Mouse (Mus musculus) liver, postnatal 0 days (tissue): ENCODE results near the gene Gpr142. TPM values are rescaled to one million over a fixed set of nuclear protein-coding genes. Genes with fewer than 3 reads are reported as not detected.

ENCODE experiments used
- ATAC-seq: fragments of 200-750 bp; cut with Nextera tagmentation; 2 replicates; pipeline ENCODE4 v1.8.0; 2017; ENCODE audit warnings: mild to moderate bottlenecking, moderate library complexity
- DNase-seq: peaks from one replicate; pipeline ENCODE4 v3.0.0-alpha.2; 2016
- H3K27ac ChIP-seq: fragments of 300-500 bp; sonication (generic); 2 replicates; pipeline ENCODE4 v1.5.1; 2014; ENCODE audit warnings: antibody characterized with exemption, moderate library complexity, mild to moderate bottlenecking, low read depth
- H3K27me3 ChIP-seq: fragments of 300-500 bp; sonication (generic); 2 replicates; pipeline ENCODE4 v1.6.1; 2014; ENCODE audit warnings: low read length, control low read depth, mixed read lengths; ENCODE audit not compliant: insufficient read depth
- H3K36me3 ChIP-seq: fragments of 300-500 bp; sonication (generic); replicated peaks from 2 replicates; pipeline ENCODE4 v1.6.1; 2014; ENCODE audit warnings: mild to moderate bottlenecking, control low read depth, low read length, moderate library complexity, mixed read lengths; ENCODE audit not compliant: insufficient read depth
- H3K4me1 ChIP-seq: fragments of 300-500 bp; sonication (generic); 2 replicates; pipeline ENCODE4 v1.6.1; 2014; ENCODE audit warnings: antibody characterized with exemption, mild to moderate bottlenecking, control low read depth; ENCODE audit not compliant: insufficient read depth
- H3K4me2 ChIP-seq: fragments of 300-500 bp; sonication (generic); 2 replicates; pipeline ENCODE4 v1.6.1; 2014; ENCODE audit warnings: low read depth, mild to moderate bottlenecking, low read length, moderate library complexity, mixed read lengths
- H3K4me3 ChIP-seq: fragments of 300-500 bp; sonication (generic); 2 replicates; pipeline ENCODE4 v1.5.1; 2014; ENCODE audit warnings: low read depth, low read length
- H3K9ac ChIP-seq: fragments of 300-500 bp; sonication (generic); replicated peaks from 2 replicates; pipeline ENCODE4 v1.6.1; 2014; ENCODE audit warnings: mild to moderate bottlenecking, moderate library complexity
- H3K9me3 ChIP-seq: fragments of 300-500 bp; sonication (generic); 2 replicates; pipeline ENCODE4 v1.6.1; 2016; ENCODE audit warnings: mild to moderate bottlenecking, control low read depth, low read length, mixed read lengths
- CTCF ChIP-seq: sonication (generic); IDR thresholded peaks from 2 replicates; pipeline ENCODE4 v1.5.1; 2016; ENCODE audit warnings: antibody characterized with exemption, low read depth
- EP300 ChIP-seq: IDR thresholded peaks from 2 replicates; pipeline ENCODE4 v1.6.1; 2016; ENCODE audit warnings: antibody characterized with exemption, low read depth, mild to moderate bottlenecking
- WGBS: fragments of 180-500 bp; shearing (Covaris S2); extraction: QIAGEN DNeasy Blood & Tissue Kit; methylation state at CpG from one replicate; pipeline ENCODE4 v1.1.7; 2014; ENCODE audit not compliant: insufficient replicate concordance; 5-methylcytosine and 5-hydroxymethylcytosine counted together
- polyA plus RNA-seq: library from polyadenylated mRNA; unstranded; fragments of >200 nt; fragmentation: Nextera tagmentation; extraction: Ambion mirVana; gene quantifications from 2 replicates; pipeline ENCODE4 v1.2.1, GENCODE M21; 2015

Gpr142 gene
- polyA plus RNA-seq, 1 experiment from 2014 or later, result not detected

GRCm38 (mm10) chr11:114807025-114807424, 8.3 kb downstream of the Gpr142 start:
- Histone ChIP-seq H3K4me1 (peaks cover 8% of the 10 kb centered on the region), H3K4me3 (no peak overlapping the region), H3K9ac (no peak overlapping the region), H3K4me2 (no peak overlapping the region), H3K27ac (no peak overlapping the region), H3K9me3 (no peaks in the 10 kb centered on the region), H3K27me3 (no peaks in the 10 kb centered on the region), H3K36me3 (no peaks in the 10 kb centered on the region)
- 58% methylated on average over 2 of the region's 2 CpGs for WGBS
- no peak for ATAC-seq
- no peak for DNase-seq
- TF ChIP-seq EP300, result no peak
- TF ChIP-seq CTCF, result no peak

- ATAC-seq, result peak; percentile 18; the same call in 1 of the 2 replicates
These were observed 9.1 kb downstream of the Gpr142 start for GRCm38 (mm10) chr11:114807686-114808427.

GRCm38 (mm10) chr11:114809371-114809770, 10.6 kb downstream of the Gpr142 start:
- no peaks in the 10 kb centered on the region for H3K9me3 ChIP-seq
- TF ChIP-seq CTCF, result peak; percentile 45
- no peak for TF ChIP-seq EP300
- H3K27ac ChIP-seq, result no peak overlapping the region
- no peak overlapping the region for H3K4me3 ChIP-seq
- peaks cover 12% of the 10 kb centered on the region for H3K4me1 ChIP-seq
- H3K27me3 ChIP-seq, result no peaks in the 10 kb centered on the region
- no peak overlapping the region for H3K4me2 ChIP-seq
- DNase-seq, result no peak
- H3K9ac ChIP-seq, result no peak overlapping the region
- WGBS, result 65% methylated on average over 1 of the region's 1 CpGs
- no peaks in the 10 kb centered on the region for H3K36me3 ChIP-seq
- no peak for ATAC-seq

More at GRCm38 (mm10) chr11:114807686-114808427, 9.1 kb downstream of the Gpr142 start:
- H3K9me3 ChIP-seq, result no peaks in the 10 kb centered on the region
- no peak for TF ChIP-seq EP300
- no peak for TF ChIP-seq CTCF
- H3K4me3 ChIP-seq, result no peak overlapping the region
- no peak for DNase-seq
- no peaks in the 10 kb centered on the region for H3K36me3 ChIP-seq
- peaks cover 10% of the 10 kb centered on the region for H3K4me1 ChIP-seq
- no peaks in the 10 kb centered on the region for H3K27me3 ChIP-seq
- no peak overlapping the region for H3K27ac ChIP-seq
- H3K4me2 ChIP-seq, result peak overlapping the region; percentile 35; the same call in 1 of the 2 replicates
- no peak overlapping the region for H3K9ac ChIP-seq
- WGBS, result 29% methylated on average over 13 of the region's 14 CpGs

- ATAC-seq, result 0 out of 2 replicates have a peak, but pooled peaks have one; percentile 6
- no peak overlapping the region for H3K4me3 ChIP-seq
- WGBS, result 21% methylated on average over 4 of the region's 4 CpGs
These were observed 11.6 kb downstream of the Gpr142 start for GRCm38 (mm10) chr11:114810344-114810743.

GRCm38 (mm10) chr11:114812731-114813240, 14.1 kb downstream of the Gpr142 start:
- peak; percentile 48 for ATAC-seq
- Histone ChIP-seq H3K4me1 (peaks cover 4% of the 10 kb centered on the region; the same call in 1 of the 2 replicates), H3K27me3 (no peaks in the 10 kb centered on the region), H3K36me3 (no peaks in the 10 kb centered on the region), H3K4me2 (no peak overlapping the region), H3K9me3 (no peaks in the 10 kb centered on the region), H3K4me3 (no peak overlapping the region), H3K9ac (no peak overlapping the region), H3K27ac (no peak overlapping the region)
- WGBS, result 10% methylated on average over 6 of the region's 6 CpGs
- peak; percentile 92 for DNase-seq
- TF ChIP-seq CTCF, result peak; percentile 95
- no peak for TF ChIP-seq EP300

More at GRCm38 (mm10) chr11:114810344-114810743, 11.6 kb downstream of the Gpr142 start:
- no peaks in the 10 kb centered on the region for H3K36me3 ChIP-seq
- no peak overlapping the region for H3K4me2 ChIP-seq
- no peak for DNase-seq
- TF ChIP-seq EP300 (no peak), CTCF (no peak)
- H3K9ac ChIP-seq, result no peak overlapping the region
- H3K9me3 ChIP-seq, result no peaks in the 10 kb centered on the region
- H3K4me1 ChIP-seq, result peaks cover 12% of the 10 kb centered on the region
- no peaks in the 10 kb centered on the region for H3K27me3 ChIP-seq
- H3K27ac ChIP-seq, result no peak overlapping the region

GRCm38 (mm10) chr11:114814873-114815592, 16.3 kb downstream of the Gpr142 start:
- no peaks in the 10 kb centered on the region for H3K27me3 ChIP-seq
- DNase-seq, result no peak
- H3K9me3 ChIP-seq, result no peaks in the 10 kb centered on the region
- H3K9ac ChIP-seq, result no peak overlapping the region
- no peaks in the 10 kb centered on the region for H3K36me3 ChIP-seq
- 68% methylated on average over 11 of the region's 11 CpGs for WGBS
- peaks cover 4% of the 10 kb centered on the region; the same call in 1 of the 2 replicates for H3K4me1 ChIP-seq
- no peak overlapping the region for H3K4me2 ChIP-seq
- no peak overlapping the region for H3K4me3 ChIP-seq
- no peak for ATAC-seq
- TF ChIP-seq CTCF, result no peak
- TF ChIP-seq EP300, result no peak
- H3K27ac ChIP-seq, result no peak overlapping the region
